Mouse (Mus musculus) spleen, adult 2 months (tissue): ENCODE measurements around the gene Wdr17. TPM values are rescaled to one million over a fixed set of nuclear protein-coding genes. Genes with fewer than 3 reads are reported as not detected.

Source experiments
- DNase-seq, 2 experiments: peaks; one replicate each; pipeline versions ENCODE4 v3.0.0 to v3.0.0-alpha.2; 2012 to 2021; ENCODE audit warnings: low spot score in 2 of 2, low read depth in 1 of 2
- H3K27ac ChIP-seq: fragments of 200-500 bp; 2 replicates; pipeline ENCODE4 v1.5.1; 2012; ENCODE audit warnings: low read length, inconsistent platforms; ENCODE audit not compliant: insufficient read depth
- H3K27me3 ChIP-seq: fragments of 200-500 bp; 2 replicates; pipeline ENCODE4 v1.6.1; 2012; ENCODE audit warnings: mild to moderate bottlenecking, moderate library complexity, low read length, inconsistent platforms; ENCODE audit not compliant: control insufficient read depth, insufficient read depth
- H3K36me3 ChIP-seq: fragments of 200-500 bp; 2 replicates; pipeline ENCODE4 v1.6.1; 2012; ENCODE audit warnings: mild to moderate bottlenecking, low read length, inconsistent platforms; ENCODE audit not compliant: control insufficient read depth, insufficient read depth
- H3K4me1 ChIP-seq: fragments of 200-500 bp; 2 replicates; pipeline ENCODE4 v1.6.1; 2011; ENCODE audit warnings: inconsistent platforms; ENCODE audit not compliant: control insufficient read depth, insufficient read depth, insufficient read length
- H3K4me3 ChIP-seq: fragments of 200-500 bp; 2 replicates; pipeline ENCODE4 v1.5.1; 2011; ENCODE audit warnings: mild to moderate bottlenecking, inconsistent platforms; ENCODE audit not compliant: insufficient read depth, insufficient read length; ENCODE audit errors: extremely low read depth
- CTCF ChIP-seq: fragments of 200-500 bp; IDR thresholded peaks from 2 replicates; pipeline ENCODE4 v1.5.1; 2011; ENCODE audit warnings: mild to moderate bottlenecking, inconsistent platforms; ENCODE audit not compliant: insufficient read depth, insufficient read length, insufficient replicate concordance; ENCODE audit errors: extremely low read depth
- POLR2A ChIP-seq: fragments of 200-500 bp; IDR thresholded peaks from 2 replicates; pipeline ENCODE4 v1.6.1; 2011; ENCODE audit warnings: low read depth, low read length, inconsistent platforms
- WGBS: fragments of 180-500 bp; shearing (Covaris S2); methylation state at CpG from one replicate; pipeline ENCODE4 v1.1.7; 2018; 5-methylcytosine and 5-hydroxymethylcytosine counted together
- polyA plus RNA-seq: library from polyadenylated mRNA; depleted of rRNA; stranded (reverse); fragments of >200 nt; gene quantifications from 2 replicates; pipeline ENCODE4 v1.2.3, GENCODE M21; 2012; rRNA removed

Wdr17 gene
- not detected in 2 replicates for polyA plus RNA-seq

DNA sequence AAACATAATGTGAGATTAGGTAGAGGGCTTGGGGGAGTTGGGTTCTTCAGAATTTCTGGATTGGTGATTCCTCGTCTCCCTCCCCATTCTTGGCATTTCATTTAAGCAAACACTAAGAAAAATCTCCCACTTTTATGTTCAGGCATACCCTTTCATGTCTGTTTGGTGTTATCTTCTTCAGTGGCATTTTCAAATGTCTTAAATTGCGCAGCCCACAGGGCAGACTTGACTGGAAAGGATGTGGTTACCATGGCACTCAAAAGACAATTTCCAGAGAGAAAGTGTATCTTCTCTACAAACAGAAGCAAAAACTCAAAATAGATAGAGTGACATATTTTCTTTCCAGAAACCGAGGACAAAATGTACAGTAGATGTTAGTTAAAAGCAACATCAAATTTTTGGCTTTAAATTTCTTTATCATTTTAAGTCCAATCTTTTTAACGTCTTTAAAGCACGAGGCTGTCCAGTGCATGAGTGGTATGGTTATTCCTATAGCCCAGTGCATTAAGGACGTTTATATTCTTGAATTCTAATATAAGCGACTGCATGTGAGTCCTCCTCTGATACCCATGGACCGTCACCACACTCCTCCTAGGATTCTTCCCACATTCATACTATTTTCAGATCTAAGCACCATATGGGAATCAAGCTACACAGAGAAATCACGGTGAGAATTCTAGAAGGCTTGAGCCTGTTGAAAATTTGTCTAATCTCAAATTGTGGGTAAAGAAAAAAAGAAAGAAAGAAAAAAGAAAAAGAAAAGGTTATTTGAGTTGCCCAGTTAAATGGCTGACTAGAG lies at the start of gene Wdr17:
Wdr17 (minus strand) TSS at position 198 of the 799 bp plus-strand sequence.
- TF ChIP-seq POLR2A = no peak
- no peak for TF ChIP-seq CTCF
- Histone ChIP-seq H3K36me3 (no peaks in the 10 kb centered on the region), H3K4me1 (no peaks in the 10 kb centered on the region), H3K4me3 (no peak within 1 kb of the TSS), H3K27me3 (no peaks in the 10 kb centered on the region), H3K27ac (no peak within 1 kb of the TSS)
- no peak for DNase-seq
- WGBS = 82% methylated on average over 9 of the region's 9 CpGs

DNA sequence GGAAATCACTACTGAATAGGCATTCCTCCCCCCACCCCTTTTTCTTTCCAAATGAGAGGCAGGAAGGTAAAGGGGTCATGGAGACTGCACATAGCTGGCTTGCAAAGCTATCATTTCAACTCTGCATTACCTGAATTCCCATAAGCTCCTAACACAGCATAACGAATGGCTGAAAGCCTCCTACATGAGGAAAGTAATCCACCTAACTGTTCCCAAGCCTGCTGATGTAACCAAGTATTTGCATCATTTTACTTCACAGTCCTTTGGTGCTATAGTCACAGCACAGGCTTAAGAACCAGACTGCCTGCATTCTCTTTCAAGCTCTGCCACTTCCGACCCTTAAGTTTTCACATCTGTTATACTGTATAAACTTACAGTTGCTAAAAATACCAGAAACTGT lies 45.3 kb upstream of the Wdr17 start:
- 78% methylated on average over 2 of the region's 2 CpGs for WGBS
- no peak overlapping the region for H3K4me3 ChIP-seq
- H3K27me3 ChIP-seq = no peaks in the 10 kb centered on the region
- no peak overlapping the region for H3K27ac ChIP-seq
- TF ChIP-seq CTCF (no peak), POLR2A (no peak)
- DNase-seq = no peak
- no peaks in the 10 kb centered on the region for H3K4me1 ChIP-seq
- H3K36me3 ChIP-seq = no peaks in the 10 kb centered on the region

DNA sequence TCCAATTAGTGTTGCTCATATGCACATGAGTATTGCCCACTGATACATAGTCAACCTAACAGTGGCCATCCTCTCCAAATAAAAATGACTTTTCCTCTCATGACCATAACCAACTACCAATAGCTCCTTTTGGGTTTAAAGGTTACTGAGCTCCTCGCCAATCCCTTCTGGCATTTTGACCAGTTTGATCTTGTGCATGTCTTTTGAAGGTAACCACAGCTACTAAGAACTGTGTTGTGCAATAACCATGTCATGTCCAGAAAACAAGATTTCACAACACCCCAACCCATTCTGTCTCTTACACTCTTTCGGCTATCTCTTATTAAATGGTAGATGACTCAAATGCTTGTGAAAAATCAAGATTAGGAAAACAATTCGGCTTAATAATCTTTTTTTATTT lies 38.0 kb upstream of the Wdr17 start:
- WGBS = 85% methylated on average over 3 of the region's 3 CpGs
- no peaks in the 10 kb centered on the region for H3K27me3 ChIP-seq
- no peak for DNase-seq

DNA sequence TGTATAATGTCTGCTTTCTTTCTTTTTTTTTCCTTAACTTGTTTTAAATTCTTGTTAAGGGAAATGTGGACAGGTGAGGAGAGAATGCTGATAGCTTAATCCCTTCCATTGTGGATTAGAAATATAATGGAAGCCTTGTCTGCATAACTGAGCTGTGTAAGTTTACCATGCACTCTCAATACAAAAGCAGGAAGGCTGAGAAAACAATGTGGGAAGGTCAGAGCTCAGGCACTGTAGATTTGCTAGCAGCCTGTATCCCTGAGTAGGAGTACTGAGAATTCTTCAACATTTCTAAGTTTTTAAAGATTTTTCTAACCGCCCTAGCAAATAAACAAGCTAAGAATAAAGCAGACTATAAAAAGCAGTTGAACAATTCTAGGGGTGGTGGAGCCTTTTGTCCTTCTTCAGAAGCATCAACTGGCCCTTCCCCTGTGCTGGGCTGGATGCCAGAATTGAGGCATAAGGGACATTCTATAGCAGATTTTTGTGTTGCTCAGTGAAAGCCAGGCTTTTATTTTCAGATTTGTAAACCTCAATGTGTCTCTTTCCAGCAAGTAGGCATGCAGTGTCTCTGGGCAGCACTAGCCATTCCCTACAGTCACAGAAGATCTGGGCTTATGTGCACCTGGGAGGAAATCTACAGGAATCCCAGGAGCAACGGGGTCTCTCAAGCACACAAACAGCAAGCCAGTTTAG lies 35.3 kb upstream of the Wdr17 start:
- no peak overlapping the region for H3K4me3 ChIP-seq
- no peak overlapping the region for H3K27ac ChIP-seq
- no peak for TF ChIP-seq CTCF
- TF ChIP-seq POLR2A = no peak
- no peaks in the 10 kb centered on the region for H3K4me1 ChIP-seq
- WGBS = 67% methylated on average over 2 of the region's 2 CpGs
- H3K36me3 ChIP-seq = no peaks in the 10 kb centered on the region
- no peak for DNase-seq
- H3K27me3 ChIP-seq = no peaks in the 10 kb centered on the region

More for the DNA sequence above, 38.0 kb upstream of the Wdr17 start:
- no peak overlapping the region for H3K4me3 ChIP-seq
- H3K4me1 ChIP-seq = no peaks in the 10 kb centered on the region
- TF ChIP-seq POLR2A (no peak), CTCF (no peak)
- no peaks in the 10 kb centered on the region for H3K36me3 ChIP-seq
- no peak overlapping the region for H3K27ac ChIP-seq

DNA sequence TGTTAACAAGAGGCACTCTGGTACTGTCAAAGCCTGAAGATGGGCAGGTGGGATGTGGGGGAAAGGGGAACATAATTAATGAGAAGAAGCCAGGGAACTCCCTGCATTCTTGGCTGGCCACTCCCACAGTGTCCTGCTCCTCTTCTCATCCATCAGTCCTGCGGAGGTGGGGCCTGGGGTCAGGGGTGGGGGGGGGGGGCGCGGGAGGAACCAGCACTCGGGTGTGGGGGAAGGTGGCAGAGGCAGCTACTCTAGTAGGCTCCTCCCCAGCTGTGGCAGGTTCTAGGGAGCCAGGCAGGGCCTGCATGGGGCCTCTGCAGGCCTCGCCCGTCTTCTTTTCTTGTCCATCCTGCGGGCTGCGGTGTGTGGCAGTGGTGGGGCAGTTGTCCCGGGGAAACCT lies 30.7 kb upstream of the Wdr17 start:
- no peak for DNase-seq
- H3K4me3 ChIP-seq = no peak overlapping the region
- H3K36me3 ChIP-seq = no peaks in the 10 kb centered on the region
- WGBS = 72% methylated on average over 9 of the region's 9 CpGs
- H3K4me1 ChIP-seq = no peaks in the 10 kb centered on the region
- no peak overlapping the region for H3K27ac ChIP-seq
- H3K27me3 ChIP-seq = no peaks in the 10 kb centered on the region
- TF ChIP-seq CTCF = no peak
- TF ChIP-seq POLR2A = no peak

DNA sequence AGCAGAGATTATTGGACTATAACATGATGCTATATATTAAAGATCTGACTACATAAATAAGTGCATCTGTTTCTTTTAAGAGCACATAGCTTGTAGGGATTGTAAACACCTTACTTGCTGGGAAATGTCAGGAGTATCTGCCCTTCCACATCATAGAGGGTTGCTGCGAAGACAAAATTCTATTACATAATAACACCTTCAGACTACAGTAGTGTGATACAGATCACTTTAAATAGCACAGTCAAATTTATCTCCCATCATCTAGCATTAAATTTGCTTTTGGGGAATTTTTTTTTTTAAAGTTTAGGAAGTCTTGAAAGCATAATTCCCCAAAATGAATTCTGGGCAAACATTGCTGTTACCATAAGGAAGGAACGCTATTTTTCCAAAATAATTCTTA lies 25.9 kb upstream of the Wdr17 start:
- no peak overlapping the region for H3K27ac ChIP-seq
- H3K4me3 ChIP-seq = no peak overlapping the region
- no peak for DNase-seq
- H3K4me1 ChIP-seq = no peaks in the 10 kb centered on the region
- TF ChIP-seq POLR2A (no peak), CTCF (no peak)
- no peaks in the 10 kb centered on the region for H3K36me3 ChIP-seq
- WGBS = 88% methylated on average over 2 of the region's 2 CpGs
- H3K27me3 ChIP-seq = no peaks in the 10 kb centered on the region

DNA sequence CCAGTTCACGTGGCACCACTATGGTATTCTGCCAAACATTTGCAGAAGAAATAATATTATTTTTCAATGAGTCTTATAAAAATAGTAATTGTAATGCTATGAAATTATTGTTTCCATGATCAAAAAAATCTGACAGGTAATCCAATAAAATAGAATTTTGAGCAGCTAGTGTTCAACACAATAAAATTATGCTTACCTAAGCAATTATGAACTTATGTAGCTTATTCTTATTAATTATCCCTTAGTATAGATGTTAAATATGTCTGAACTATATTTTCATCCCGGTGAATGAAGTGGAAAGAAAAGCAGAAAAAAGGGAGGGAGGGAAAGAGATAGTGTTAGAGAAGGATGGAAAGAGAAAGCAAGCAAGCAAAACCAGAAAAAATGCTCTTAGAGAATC lies 12.5 kb upstream of the Wdr17 start:
- WGBS = 80% methylated on average over 2 of the region's 2 CpGs
- TF ChIP-seq CTCF (no peak), POLR2A (no peak)
- H3K27me3 ChIP-seq = no peaks in the 10 kb centered on the region
- no peaks in the 10 kb centered on the region for H3K36me3 ChIP-seq
- no peaks in the 10 kb centered on the region for H3K4me1 ChIP-seq
- H3K4me3 ChIP-seq = no peak overlapping the region
- H3K27ac ChIP-seq = no peak overlapping the region
- no peak for DNase-seq
